Mouse (Mus musculus) 416B (cell line): ENCODE measurements around the gene Olfr1265.

Experiments
- DNase-seq: peaks from one replicate; pipeline ENCODE4 v3.0.0; 2011; ENCODE audit warnings: low read depth

The Olfr1265 gene

GRCm38 (mm10) chr2:90035037-90035436 lies at the start of gene Olfr1265:
Gene Olfr1265, plus strand, starts transcription at chr2:90035337.
- DNase-seq = no peak

- no peak for DNase-seq
Measured at GRCm38 (mm10) chr2:89990921-89991320, 44.2 kb upstream of the Olfr1265 start, which contains the start of gene Olfr1261. Gene Olfr1261, plus strand, starts transcription at chr2:89991221.

GRCm38 (mm10) chr2:89999845-90000244 lies 35.3 kb upstream of the Olfr1265 start, which contains the start of gene Olfr1262:
Gene Olfr1262, plus strand, starts transcription at chr2:90000145.
- DNase-seq = no peak

GRCm38 (mm10) chr2:90011831-90012230 lies 23.3 kb upstream of the Olfr1265 start, which contains the start of gene Olfr1263:
Gene Olfr1263, plus strand, starts transcription at chr2:90012131.
- DNase-seq = no peak

- no peak for DNase-seq
Measured at GRCm38 (mm10) chr2:90025477-90025876, 9.7 kb upstream of the Olfr1265 start, which contains the start of gene Olfr1264. Gene Olfr1264, minus strand, starts transcription at chr2:90025577.

GRCm38 (mm10) chr2:90063494-90063893 lies 28.4 kb downstream of the Olfr1265 start, which contains the start of gene Olfr140:
Gene Olfr140, minus strand, starts transcription at chr2:90063594.
- no peak for DNase-seq

GRCm38 (mm10) chr2:90070065-90070464 lies 34.9 kb downstream of the Olfr1265 start:
- no peak for DNase-seq
